Mouse (Mus musculus) telencephalon, adult 2 months (tissue): ENCODE measurements at regions not wholly inside any gene's neighbourhood (a gene's known extent, or its start where the extent isn't known, plus 50 kb on each side); places are given as distances from the start of the nearest gene placed in this dataset.

ENCODE experiments used
- DNase-seq: peaks from one replicate; pipeline ENCODE4 v3.0.0-alpha.2; 2011; ENCODE audit warnings: low read depth, low spot score

DNA sequence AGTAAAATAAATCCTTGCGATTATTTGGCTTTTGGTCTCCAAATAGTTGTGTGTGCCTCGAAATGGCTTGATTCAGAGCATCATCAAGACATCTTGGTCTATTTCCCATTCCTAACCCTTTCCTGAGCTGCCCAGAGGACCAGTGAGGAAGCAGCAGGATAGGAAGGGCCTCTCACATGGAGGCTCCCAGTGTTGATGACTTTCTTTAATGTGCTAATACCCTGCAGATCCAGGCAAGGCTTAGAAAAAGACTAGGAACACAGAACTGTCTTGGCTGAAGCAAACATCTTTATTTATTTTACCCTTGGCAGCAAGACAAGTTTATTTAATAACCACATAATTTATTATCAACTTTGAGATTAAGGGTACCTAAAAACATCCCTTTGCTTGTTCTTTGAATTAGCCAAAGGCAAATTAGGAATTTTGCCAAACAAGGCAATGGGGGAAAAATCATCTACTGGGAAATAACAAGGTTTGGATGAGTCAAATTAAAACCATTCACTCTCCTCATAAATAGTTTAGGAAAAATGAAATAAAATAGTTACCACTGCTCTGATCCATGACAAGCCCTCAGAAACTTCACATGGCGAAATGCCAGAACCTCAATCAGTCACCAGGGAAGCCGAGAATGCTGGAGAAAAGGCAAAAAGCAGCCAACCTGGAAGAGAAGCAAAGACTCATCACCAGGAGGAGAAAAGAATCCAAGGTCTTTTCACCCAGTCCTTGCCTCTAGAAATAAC, 263.1 kb upstream of the 1700056E22Rik start:
- no peak for DNase-seq

DNA sequence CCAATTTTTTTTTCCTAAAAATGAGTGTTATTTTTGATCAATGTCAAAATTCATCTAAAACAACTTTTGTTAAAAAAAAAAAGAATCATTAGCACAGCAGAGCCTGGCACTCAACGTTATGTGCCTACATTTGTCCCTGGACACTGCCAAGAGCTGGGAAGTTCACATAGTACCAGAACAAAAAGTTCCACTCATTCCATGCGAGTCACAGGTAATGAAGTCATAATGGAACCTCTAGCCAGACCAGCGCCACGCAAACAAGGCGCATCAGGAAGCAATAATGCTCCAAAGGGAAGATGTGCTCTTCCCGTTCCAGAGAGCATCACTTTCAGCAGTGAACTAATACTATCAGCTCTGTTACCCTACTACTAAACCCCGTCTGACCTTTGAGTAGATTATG, 257.0 kb upstream of the 1700056E22Rik start:
- DNase-seq: no peak

DNA sequence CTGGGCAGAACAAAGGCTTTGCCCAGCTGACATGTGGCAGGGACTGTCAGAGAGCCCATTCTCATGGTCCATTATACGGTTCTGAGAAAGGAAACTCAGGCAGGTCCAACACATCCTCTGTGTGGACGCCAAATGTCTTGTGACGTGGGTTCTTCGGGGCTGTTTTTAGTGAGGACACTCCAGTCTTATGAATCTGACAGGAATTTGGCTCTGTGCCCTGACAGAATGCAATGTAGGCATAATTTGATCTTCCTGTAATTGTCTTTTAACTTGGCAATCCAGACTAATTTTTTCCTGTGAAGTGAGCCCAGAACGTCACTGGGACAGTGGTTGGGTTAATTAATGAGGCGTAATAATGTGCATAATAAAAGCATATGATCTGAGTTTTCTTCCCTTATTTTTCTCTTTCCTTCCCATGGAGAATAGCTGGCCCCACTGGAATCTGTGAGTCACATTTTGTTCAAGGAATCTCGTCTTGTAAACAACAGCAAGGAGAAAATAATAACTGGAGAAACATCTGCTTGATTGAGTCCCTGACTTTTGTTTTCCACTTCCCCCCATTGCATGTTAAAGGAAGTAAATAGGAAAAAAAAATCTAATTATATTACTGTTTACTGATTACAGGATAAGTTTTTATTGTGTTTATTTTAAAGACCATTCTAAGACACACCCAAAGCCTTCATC, 255.8 kb upstream of the 1700056E22Rik start:
- no peak for DNase-seq

DNA sequence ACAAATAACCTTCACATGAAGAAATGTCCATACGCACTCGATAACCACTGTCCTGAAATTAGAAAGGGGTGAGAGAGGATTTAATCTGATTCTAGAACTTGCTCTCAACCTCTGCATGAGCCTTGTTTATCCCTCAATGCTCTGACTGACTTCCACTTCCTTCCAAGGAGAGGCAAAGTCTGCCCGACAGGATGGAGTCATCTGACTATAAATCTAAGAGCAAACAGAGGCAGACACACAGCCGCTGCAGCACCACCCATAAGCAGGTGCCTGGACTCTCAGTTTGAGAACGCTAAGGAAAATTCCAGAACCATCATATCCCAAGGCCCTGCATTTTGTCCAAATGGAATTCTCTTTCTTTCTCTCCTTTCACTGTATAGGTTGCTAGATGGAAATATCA, 247.7 kb upstream of the 1700056E22Rik start:
- no peak for DNase-seq

DNA sequence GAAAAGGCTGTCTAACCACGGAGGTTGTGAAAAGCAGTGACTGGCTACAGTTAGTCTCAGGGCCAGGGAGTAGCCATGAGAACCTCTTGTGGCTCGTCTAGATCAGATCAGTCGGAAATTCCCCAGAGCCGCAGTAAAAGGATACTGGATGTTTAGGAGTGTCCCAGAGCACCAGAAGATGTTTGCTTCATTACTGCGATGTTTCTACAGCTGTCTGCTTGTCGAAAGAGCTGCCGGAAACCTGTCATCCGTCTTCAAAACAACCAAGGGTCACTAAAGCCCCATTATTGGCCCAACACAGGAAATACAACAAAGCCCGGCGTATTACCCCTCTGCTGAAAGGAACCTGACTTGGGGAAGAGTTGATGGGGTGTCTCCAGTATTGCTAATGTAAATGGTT, 245.2 kb upstream of the 1700056E22Rik start:
- no peak for DNase-seq

DNA sequence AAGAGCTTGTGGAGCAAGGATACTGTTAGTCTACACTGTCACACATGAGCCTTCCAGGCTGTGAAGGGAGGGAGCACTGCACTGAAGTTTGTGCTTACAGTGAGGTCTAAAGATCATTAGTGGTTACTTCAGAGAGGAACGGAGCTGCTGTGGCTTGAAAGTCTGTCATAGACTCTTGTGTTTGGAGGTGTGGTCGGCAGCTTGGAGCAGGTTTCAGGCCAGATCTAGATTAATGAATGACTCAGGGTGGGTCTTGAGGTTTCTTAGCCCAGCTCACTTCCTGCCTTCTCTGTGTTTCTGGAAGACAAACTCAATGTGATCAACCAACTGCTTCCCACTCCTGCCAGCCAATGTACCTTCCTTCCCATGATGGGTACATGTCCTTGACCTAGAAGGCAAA, 242.9 kb upstream of the 1700056E22Rik start:
- DNase-seq: no peak

DNA sequence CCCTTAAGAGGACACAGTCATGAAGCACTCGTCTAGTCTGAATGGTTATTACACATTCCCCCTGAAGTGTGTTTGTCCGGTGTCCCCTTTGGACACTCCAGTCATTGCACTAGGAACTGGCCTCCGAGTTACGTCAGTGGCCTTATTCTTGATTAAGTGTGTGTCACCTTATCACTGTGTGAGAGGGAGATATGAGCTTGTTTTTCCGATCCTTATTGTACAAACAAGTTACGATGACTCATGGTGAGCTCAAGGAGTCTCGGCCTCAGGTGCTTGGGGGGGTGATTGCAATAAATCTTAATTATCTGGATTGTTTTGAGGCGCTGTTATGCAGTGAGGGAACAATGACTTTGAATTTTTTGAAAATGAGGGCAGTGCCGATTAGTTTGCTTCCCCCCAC, 241.8 kb upstream of the 1700056E22Rik start:
- no peak for DNase-seq

DNA sequence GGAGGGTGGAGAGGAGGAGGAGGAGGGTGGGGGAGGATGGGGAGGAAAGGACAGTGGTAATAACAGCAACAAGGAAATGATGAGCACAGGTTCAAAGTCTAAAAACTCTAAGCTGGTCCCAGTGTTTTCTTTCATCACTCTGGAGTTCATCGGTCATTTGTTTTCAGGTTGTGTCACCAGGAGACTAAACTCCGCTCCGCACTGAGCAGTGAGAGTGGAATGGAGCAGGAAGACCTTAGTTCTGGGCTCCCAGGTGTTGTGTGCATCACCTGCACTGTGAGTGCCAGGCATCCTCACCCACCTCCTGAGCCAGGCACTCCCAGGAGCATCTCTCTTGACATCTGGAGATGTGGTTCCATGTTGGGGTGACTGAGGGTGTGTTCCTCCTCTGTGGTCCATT, 241.3 kb upstream of the 1700056E22Rik start:
- no peak for DNase-seq

DNA sequence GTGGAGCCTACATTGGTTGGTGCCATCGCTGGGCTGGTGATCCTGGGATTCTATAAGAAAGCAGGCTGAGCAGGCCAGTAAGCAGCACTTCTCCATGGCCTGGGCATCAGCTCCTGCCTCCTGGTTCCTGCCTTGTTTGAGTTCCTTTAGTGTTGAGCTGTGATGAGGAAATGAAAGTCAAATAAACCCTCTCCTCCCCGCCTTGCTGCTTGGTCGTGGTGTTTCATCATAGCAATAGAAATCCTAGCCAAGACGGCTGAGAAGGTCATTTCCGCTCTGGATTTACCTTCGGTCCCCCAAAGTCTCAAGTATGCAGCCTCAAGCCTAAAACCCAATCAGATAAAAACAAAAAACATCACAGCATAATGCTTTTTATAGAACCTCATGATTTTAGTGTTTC, 240.6 kb upstream of the 1700056E22Rik start:
- DNase-seq: no peak

DNA sequence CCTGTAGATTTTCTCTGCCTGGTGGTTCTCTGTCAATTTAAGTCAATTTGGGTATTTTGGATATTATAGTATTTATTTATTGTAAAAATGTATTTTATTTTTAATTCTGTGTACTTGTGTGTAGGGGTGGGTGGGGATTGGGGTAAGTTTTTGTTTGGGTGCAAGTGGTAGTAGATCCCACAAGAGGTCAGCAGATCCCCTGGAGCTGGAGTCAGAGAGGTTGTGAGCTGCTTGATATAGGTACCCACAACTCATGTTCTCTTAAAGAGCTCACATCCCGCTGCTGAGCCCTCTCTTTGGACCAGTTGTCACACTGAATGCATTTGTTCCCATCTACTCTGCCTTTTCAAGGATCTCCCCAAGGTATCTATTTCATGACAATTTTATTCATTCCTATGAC, 239.6 kb upstream of the 1700056E22Rik start:
- DNase-seq: no peak

DNA sequence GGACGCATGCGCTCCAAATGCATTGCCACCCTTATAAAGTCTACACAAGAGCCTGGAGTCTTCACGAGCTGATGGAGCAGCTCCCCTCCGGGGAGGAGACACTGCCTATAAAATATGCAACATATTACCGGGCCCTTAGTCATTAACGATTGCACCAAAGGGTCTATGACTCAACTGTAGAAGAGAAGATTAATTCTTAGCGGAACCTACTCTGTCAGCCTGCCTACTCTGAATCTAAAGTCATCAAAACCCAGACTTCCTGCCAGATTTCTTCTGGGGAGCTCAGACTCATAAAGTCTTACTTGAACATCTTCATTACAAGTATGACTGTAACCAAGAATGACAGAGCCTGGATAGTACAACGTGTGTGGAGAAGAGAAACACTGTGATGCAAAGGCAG, 237.2 kb upstream of the 1700056E22Rik start:
- no peak for DNase-seq

DNA sequence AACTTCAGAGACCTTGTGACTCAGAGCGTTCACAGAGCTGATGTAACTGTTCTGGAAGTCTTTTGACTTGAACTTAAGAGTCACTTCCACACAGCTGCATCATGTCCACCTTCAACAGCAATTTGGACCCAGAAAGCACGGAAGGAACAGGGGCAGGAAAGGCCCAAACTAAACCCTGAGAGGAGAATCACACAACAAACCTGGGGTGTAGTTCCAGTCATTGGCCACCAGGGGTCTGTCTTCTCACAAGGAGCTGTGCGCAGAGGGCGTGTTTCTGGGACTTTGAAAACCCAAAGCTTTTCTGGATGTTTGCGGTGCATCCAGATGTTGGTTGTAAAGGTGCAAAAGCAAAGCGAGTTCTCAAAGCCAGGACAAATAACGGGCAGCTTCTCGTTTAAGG, 231.9 kb upstream of the 1700056E22Rik start:
- DNase-seq: peak; percentile 32

DNA sequence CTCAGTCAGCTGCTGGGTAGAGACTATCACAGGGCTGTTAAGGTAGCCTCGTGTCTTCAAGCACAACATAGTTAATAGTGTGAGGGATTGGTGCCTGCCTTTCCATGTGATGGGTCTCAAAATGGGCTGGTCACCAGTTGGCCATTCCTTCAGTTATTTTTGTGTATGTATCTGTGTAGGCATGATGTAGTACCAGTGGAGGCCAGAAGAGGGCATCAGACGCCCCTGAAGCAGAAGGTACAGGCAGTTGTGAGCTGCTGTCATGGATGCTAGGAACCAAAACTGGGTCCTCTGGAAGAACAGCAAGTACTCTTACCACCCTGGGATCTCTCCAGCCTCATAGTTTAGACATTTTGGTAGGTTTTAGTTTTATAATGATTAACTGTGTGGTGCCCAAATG, 228.9 kb upstream of the 1700056E22Rik start:
- no peak for DNase-seq

DNA sequence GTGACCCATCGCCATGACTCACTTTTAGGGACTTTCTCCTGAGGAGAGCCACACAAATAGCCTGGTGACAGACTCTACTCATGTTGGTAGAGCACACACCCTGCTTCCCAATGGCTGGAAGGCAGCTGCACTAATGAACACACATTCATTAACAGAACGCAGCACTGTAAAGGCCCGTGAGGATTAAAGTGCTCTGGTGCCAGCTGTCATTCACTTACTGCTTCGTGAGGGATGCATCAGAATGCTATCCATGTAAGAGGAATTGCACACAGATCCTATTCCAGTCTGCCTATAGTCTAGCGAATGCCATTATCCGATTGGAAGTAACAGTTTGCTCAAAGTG, 227.3 kb upstream of the 1700056E22Rik start:
- no peak for DNase-seq

DNA sequence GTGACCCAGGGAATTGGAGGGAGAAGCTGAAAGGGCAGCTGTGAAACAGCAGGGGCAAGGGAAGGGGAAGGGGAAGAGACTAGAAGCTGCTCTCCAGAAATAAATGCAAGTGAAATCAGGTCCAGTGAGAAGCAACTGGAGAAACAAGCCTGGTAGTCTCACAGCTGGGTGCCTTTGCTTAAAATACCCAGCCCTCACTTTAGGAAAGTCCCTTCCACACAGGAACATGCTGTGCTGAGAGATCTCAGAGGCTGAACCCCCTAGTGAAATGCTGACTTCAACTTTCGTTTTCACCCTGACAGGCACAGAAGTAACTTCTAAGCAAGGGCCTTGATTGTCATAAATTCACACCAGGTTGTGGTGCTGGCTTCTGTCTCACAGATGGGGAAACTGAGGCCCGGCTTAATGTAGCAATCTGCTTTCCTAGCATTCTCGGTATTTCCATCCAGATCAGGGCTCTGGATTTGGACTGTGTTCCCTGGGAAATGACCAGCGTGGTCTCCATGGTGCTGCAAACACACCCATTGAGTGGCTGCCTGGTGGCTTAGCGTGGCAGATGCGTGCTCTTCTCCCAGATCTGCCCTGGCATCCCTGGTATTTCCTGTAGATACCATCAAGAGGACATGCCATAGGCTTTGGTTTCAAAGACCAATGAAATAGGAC, 226.8 kb upstream of the 1700056E22Rik start:
- peak; percentile 18 for DNase-seq

DNA sequence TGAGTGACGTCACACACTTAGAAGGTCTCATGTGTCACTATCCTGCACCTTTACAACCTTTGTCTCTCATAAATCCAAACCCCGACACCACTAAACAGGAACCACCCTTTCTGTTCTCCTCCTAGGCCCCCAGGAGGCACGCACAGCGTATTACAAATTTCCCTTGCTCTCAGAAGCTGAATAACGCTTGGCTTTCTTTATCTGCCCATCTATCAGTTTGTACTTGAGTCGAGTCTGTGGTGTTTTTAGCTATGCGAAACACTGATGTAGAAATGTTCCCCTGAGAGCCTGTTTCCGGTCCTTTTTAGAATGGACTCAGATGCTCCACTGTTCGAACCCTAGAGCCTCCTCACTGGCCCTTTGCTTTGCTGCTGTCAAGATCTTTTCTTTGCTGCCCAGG, 225.8 kb upstream of the 1700056E22Rik start:
- no peak for DNase-seq

DNA sequence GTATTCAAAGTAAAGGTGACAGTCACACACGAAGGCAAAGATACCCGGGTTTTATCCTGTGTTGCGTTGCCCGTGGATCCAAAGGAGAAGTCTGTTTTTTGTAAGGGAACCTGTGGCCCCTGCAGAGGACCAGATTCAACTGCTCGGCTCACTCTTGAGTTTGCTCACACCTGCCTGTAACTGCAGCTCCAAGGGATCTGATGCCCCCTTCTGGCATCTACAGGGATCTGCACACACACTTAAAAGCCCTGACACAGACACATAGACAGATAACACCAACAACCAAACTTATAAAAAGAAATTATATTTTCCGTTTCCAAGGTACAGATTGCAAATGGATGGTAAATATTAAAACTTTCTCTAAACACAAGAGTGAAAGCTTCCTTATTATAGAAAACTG, 223.3 kb upstream of the 1700056E22Rik start:
- DNase-seq: no peak

DNA sequence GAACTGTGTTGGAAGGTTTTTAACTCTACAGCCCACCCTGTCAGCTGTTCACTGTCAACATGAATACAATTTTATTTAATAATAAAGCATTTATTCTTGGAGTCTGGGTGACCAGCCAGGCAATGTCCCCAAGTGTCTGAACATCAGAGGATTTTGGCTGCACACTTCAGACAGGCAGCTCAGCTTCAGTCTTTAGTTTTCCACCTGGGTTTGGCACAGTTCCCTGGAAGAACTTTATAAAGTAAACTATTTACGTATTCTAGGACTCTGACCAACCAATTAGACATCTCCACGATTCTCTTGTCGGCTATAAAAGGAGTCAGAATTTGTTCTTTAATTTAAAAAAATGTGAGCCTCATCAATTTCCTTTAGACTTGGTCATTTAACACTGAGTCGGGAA, 220.8 kb upstream of the 1700056E22Rik start:
- DNase-seq: no peak

DNA sequence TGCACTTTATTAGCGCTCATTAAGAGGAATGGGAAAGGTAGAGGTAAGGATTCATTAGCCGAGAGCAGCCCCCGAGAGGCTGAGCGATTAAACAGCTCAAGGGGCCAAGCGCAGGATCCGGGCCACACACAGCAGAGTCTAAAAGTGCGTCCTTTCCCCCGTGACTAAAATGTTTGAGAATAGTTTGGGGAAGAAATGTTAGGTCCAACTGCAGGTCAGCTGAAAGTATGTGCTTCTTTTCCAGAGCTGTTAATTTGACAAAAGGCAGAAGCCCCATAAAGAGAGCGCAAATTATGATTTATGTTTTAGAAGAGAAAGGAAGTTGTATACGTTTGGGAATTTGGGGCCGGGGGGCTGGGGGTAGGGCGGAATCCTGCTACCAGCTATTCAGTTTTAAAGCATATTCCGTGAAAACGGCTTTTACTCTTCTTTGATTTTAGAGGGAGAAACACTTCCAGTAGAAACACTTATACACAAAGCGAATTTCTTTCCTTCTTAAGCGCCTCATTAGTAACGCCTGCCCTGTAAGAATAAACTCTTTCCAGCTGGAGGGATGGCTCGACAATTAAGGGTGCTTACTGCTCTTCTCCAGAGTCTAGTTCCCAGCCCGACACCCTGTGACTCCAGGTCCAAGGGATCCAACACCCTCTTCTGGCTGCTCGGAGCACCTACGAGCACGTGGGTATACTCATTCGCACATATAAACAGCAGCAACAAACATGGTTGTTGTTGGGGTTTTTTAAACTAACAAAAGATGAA, 210.8 kb upstream of the 1700056E22Rik start:
- no peak for DNase-seq

DNA sequence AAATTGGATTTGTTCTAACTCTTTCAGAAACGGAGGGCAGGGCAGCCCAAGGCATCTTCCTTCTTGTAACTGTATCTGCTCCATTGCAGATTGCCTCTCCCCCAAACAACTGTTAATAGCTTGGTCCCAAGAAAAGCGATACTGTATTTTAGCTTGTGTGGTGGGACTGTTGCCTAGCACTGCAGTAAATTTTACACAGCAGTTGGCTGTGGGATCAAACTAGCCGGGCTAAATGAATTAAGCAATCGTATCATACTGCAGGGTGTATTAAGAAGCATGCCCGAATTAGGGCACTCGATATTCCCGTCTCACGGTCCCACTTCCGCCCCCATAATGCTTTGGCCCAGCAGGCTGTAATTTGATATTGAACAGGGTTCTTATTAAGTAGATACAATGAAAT, 210.2 kb upstream of the 1700056E22Rik start:
- DNase-seq: no peak

DNA sequence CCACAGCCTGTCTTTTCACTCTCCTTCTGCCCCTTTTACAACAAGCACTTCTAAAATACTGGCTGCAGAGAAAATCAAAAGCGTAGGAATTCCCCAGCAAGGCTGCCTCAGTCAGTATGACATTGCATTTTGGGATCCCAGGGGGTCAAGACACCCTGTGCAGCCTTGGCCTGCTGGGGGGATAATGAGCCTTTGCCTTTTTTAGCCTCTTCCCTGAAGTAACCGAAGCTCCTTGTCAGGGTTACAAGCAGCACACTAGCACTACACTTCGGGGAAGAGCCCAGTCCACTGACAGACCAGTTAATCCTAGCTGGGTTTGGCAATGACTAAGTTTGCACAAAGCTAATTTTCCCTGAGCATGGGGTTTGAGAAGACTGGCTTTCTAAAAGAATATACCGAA, 207.7 kb upstream of the 1700056E22Rik start:
- DNase-seq: no peak
